Mouse (Mus musculus) neural tube, embryonic 11.5 days (tissue): ENCODE measurements around the gene Pold2. TPM values are rescaled to one million over a fixed set of nuclear protein-coding genes. Genes with fewer than 3 reads are reported as not detected.

ENCODE experiments used
- ATAC-seq: fragments of 200-750 bp; cut with Nextera tagmentation; 2 replicates; pipeline ENCODE4 v1.8.0; 2017; ENCODE audit warnings: moderate number of reproducible peaks, mild to moderate bottlenecking, moderate TSS enrichment, moderate library complexity; ENCODE audit not compliant: insufficient read depth, low FRiP score, low TSS enrichment
- DNase-seq: peaks from one replicate; pipeline ENCODE4 v3.0.0-alpha.2; 2015; ENCODE audit warnings: low spot score
- H3K27ac ChIP-seq: fragments of 300-500 bp; sonication (generic); 2 replicates; pipeline ENCODE4 v1.5.1; 2014; ENCODE audit warnings: low read depth, mild to moderate bottlenecking, low read length
- H3K27me3 ChIP-seq: fragments of 300-500 bp; sonication (generic); 2 replicates; pipeline ENCODE4 v1.6.1; 2014; ENCODE audit warnings: mild to moderate bottlenecking, low read length, mixed read lengths; ENCODE audit not compliant: control insufficient read depth, insufficient read depth
- H3K36me3 ChIP-seq: fragments of 300-500 bp; sonication (generic); 2 replicates; pipeline ENCODE4 v1.6.1; 2014; ENCODE audit warnings: mild to moderate bottlenecking, low read length, moderate library complexity, mixed read lengths; ENCODE audit not compliant: control insufficient read depth, insufficient read depth
- H3K4me1 ChIP-seq: fragments of 300-500 bp; sonication (generic); 2 replicates; pipeline ENCODE4 v1.6.1; 2014; ENCODE audit warnings: low read length, mixed read lengths; ENCODE audit not compliant: control insufficient read depth, insufficient read depth
- H3K4me2 ChIP-seq: fragments of 300-500 bp; sonication (generic); 2 replicates; pipeline ENCODE4 v1.6.1; 2014; ENCODE audit warnings: low read depth, mild to moderate bottlenecking, moderate library complexity
- H3K4me3 ChIP-seq: fragments of 300-500 bp; sonication (generic); 2 replicates; pipeline ENCODE4 v1.5.1; 2014; ENCODE audit warnings: low read depth, low read length
- H3K9ac ChIP-seq: fragments of 300-500 bp; sonication (generic); 2 replicates; pipeline ENCODE4 v1.6.1; 2014; ENCODE audit warnings: mild to moderate bottlenecking, low read length
- H3K9me3 ChIP-seq: fragments of 300-500 bp; sonication (generic); 2 replicates; pipeline ENCODE4 v1.6.1; 2016; ENCODE audit warnings: low read length; ENCODE audit not compliant: control insufficient read depth
- WGBS: fragments of 180-500 bp; shearing (Covaris S2); extraction: QIAGEN DNeasy Blood & Tissue Kit; methylation state at CpG from one replicate; pipeline ENCODE4 v1.1.7; 2014; 5-methylcytosine and 5-hydroxymethylcytosine counted together
- polyA plus RNA-seq: library from polyadenylated mRNA; unstranded; fragments of >200 nt; fragmentation: Nextera tagmentation; extraction: Ambion mirVana; gene quantifications from 2 replicates; pipeline ENCODE4 v1.2.1, GENCODE M21; 2014

Gene Pold2
- polyA plus RNA-seq, 1 experiment from 2014 or later, result 102 TPM

- H3K4me2 ChIP-seq, result no peak overlapping the region
- H3K4me3 ChIP-seq, result no peak overlapping the region
- no peak overlapping the region for H3K9ac ChIP-seq
- no peak overlapping the region for H3K27ac ChIP-seq
- H3K36me3 ChIP-seq, result no peaks in the 10 kb centered on the region; the same call in 1 of the 2 replicates
- ATAC-seq (no peak), DNase-seq (peak; percentile 24)
- no peaks in the 10 kb centered on the region for H3K4me1 ChIP-seq
- no peaks in the 10 kb centered on the region for H3K9me3 ChIP-seq
- no peaks in the 10 kb centered on the region for H3K27me3 ChIP-seq
- 65% methylated on average over 1 of the region's 1 CpGs for WGBS
Measured at GRCm38 (mm10) chr11:5836126-5836525, 42.0 kb downstream of the Pold2 start.

GRCm38 (mm10) chr11:5835057-5835456 is 43.0 kb downstream of the Pold2 start:
- DNase-seq (no peak), ATAC-seq (no peak)
- no peak overlapping the region for H3K4me3 ChIP-seq
- no peaks in the 10 kb centered on the region for H3K27me3 ChIP-seq
- H3K9ac ChIP-seq, result no peak overlapping the region
- H3K9me3 ChIP-seq, result no peaks in the 10 kb centered on the region
- no peaks in the 10 kb centered on the region; the same call in 1 of the 2 replicates for H3K36me3 ChIP-seq
- no peaks in the 10 kb centered on the region for H3K4me1 ChIP-seq
- no peak overlapping the region for H3K27ac ChIP-seq
- H3K4me2 ChIP-seq, result no peak overlapping the region
- 90% methylated on average over 7 of the region's 7 CpGs for WGBS

- Histone ChIP-seq H3K4me3 (no peak overlapping the region), H3K9me3 (no peaks in the 10 kb centered on the region), H3K4me1 (no peaks in the 10 kb centered on the region), H3K27me3 (no peaks in the 10 kb centered on the region), H3K27ac (no peak overlapping the region), H3K36me3 (no peaks in the 10 kb centered on the region; the same call in 1 of the 2 replicates), H3K4me2 (no peak overlapping the region), H3K9ac (no peak overlapping the region)
- WGBS, result 91% methylated on average over 9 of the region's 9 CpGs
- ATAC-seq, result no peak
- DNase-seq, result no peak
Measured at GRCm38 (mm10) chr11:5834506-5834905, 43.6 kb downstream of the Pold2 start.

- H3K9me3 ChIP-seq, result no peaks in the 10 kb centered on the region
- DNase-seq, result no peak
- 97% methylated on average over 12 of the region's 12 CpGs for WGBS
- H3K36me3 ChIP-seq, result peaks cover 4% of the 10 kb centered on the region
- H3K27ac ChIP-seq, result no peak overlapping the region
- no peak for ATAC-seq
- H3K4me1 ChIP-seq, result no peaks in the 10 kb centered on the region
- H3K9ac ChIP-seq, result no peak overlapping the region
- no peak overlapping the region for H3K4me2 ChIP-seq
- H3K27me3 ChIP-seq, result no peaks in the 10 kb centered on the region
- H3K4me3 ChIP-seq, result no peak overlapping the region
Measured at GRCm38 (mm10) chr11:5829327-5829726, 48.8 kb downstream of the Pold2 start.

GRCm38 (mm10) chr11:5828509-5829191 is 49.4 kb downstream of the Pold2 start:
- no peak for DNase-seq
- no peak overlapping the region for H3K4me2 ChIP-seq
- no peaks in the 10 kb centered on the region for H3K27me3 ChIP-seq
- no peak overlapping the region for H3K4me3 ChIP-seq
- 90% methylated on average over 11 of the region's 11 CpGs for WGBS
- no peaks in the 10 kb centered on the region for H3K9me3 ChIP-seq
- H3K4me1 ChIP-seq, result no peaks in the 10 kb centered on the region
- peaks cover 4% of the 10 kb centered on the region for H3K36me3 ChIP-seq
- no peak overlapping the region for H3K27ac ChIP-seq
- ATAC-seq, result no peak
- no peak overlapping the region for H3K9ac ChIP-seq

GRCm38 (mm10) chr11:5827931-5828330 is 50.2 kb downstream of the Pold2 start:
- H3K9ac ChIP-seq, result no peak overlapping the region
- no peaks in the 10 kb centered on the region for H3K27me3 ChIP-seq
- H3K36me3 ChIP-seq, result peaks cover 4% of the 10 kb centered on the region
- WGBS, result 91% methylated on average over 5 of the region's 5 CpGs
- H3K9me3 ChIP-seq, result no peaks in the 10 kb centered on the region
- no peak for DNase-seq
- H3K4me2 ChIP-seq, result no peak overlapping the region
- no peak overlapping the region for H3K4me3 ChIP-seq
- no peak overlapping the region for H3K27ac ChIP-seq
- no peak for ATAC-seq
- no peaks in the 10 kb centered on the region for H3K4me1 ChIP-seq

GRCm38 (mm10) chr11:5825432-5825831 is 52.7 kb downstream of the Pold2 start:
- ATAC-seq (no peak), DNase-seq (no peak)
- Histone ChIP-seq H3K27me3 (no peaks in the 10 kb centered on the region), H3K9me3 (no peaks in the 10 kb centered on the region), H3K27ac (no peak overlapping the region), H3K4me3 (no peak overlapping the region), H3K36me3 (peaks cover 4% of the 10 kb centered on the region), H3K4me2 (no peak overlapping the region), H3K4me1 (no peaks in the 10 kb centered on the region), H3K9ac (no peak overlapping the region)

Other genes with a start within 250 kb of the Pold2 start
- 146 and 159 TPM in 2 replicates for gene Mrps24, start 162.6 kb downstream of the Pold2 start, polyA plus RNA-seq
- gene Urgcp, start 115.9 kb downstream of the Pold2 start, polyA plus RNA-seq, result 14.4 and 16.5 TPM in 2 replicates
- 149 and 156 TPM in 2 replicates for gene Dbnl, start 89.8 kb downstream of the Pold2 start, polyA plus RNA-seq
- gene Pgam2, start 74.6 kb downstream of the Pold2 start, polyA plus RNA-seq, result 17.4 and 20.5 TPM in 2 replicates
- 5.0 and 6.2 TPM in 2 replicates for gene Polm, start 40.3 kb downstream of the Pold2 start, polyA plus RNA-seq
- 8.9 and 9.7 TPM in 2 replicates for gene Aebp1, start 16.3 kb downstream of the Pold2 start, polyA plus RNA-seq
- 3.9 and 16.9 TPM in 2 replicates for gene Myl7, start 20.5 kb upstream of the Pold2 start, polyA plus RNA-seq
- gene Gck, start 71.8 kb upstream of the Pold2 start, polyA plus RNA-seq, result 0.88 and 1.4 TPM in 2 replicates
- gene Ykt6, start 77.4 kb upstream of the Pold2 start, polyA plus RNA-seq, result 32.3 and 32.6 TPM in 2 replicates
- gene Camk2b, start 188.1 kb upstream of the Pold2 start, polyA plus RNA-seq, result 5.9 and 6.5 TPM in 2 replicates